Mouse (Mus musculus): ENCODE data around the gene Flt3.
A peak's percentile ranks its signal among the peaks of the same experiment; 100 is the strongest.

Flt3 gene

DNA sequence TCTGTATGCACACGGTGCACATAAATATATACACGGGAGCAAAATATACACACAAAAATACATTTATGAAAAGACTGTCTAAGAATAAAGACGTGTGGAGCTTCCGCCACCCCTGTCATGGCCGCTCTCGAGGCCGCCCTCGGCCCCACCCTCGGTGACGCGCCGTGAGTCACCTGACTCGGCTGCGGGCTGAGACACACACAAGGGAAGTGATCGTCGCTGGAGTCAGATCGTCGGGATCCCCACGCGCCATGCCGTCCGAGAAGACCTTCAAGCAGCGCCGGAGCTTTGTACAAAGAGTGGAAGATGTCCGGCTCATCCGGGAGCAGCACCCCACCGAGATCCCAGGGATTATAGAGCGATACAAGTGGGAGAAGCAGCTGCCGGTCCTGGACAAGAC, 8.4 kb upstream of the Flt3 start:
- DNase-seq = peak; percentile 22

DNA sequence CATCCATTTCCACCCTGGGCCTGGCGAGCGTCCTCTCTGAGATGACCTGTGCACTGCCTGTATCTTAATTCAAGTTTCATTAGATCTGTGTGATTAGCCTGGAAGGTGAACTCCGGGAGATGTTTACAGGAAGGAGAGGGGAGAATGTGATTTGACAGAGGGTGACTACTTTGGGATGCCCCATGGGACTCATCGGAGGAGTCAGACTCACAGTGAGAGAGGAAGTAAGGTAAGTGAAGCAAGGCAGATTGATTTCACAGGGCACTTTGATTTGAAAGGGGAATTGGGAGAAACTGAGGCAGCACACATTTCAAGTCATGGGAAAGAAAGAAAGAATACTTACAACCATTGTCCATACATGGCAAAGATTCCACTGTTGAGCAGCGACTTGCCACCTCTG, 5.8 kb upstream of the Flt3 start:
- DNase-seq = no peak

DNA sequence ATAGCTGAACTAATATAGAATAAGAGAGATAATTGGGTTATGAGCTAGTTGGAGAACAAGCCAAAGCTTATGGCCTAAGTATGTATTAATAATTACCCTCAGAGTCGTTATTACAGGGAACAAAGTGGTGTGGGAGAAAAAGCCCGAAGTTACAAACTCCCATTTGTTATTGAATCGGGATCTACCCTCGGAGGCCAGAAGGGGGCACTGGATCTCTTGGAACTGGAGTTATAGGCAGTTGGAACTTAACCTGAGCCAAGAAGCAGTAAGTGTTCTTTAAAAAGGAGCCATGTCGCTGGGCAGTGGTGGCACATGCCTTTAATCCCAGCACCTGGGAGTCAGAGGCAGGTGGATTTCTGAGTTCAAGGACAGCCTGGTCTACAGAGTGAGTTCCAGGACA, 2.2 kb upstream of the Flt3 start:
- DNase-seq = peak; percentile 60

DNA sequence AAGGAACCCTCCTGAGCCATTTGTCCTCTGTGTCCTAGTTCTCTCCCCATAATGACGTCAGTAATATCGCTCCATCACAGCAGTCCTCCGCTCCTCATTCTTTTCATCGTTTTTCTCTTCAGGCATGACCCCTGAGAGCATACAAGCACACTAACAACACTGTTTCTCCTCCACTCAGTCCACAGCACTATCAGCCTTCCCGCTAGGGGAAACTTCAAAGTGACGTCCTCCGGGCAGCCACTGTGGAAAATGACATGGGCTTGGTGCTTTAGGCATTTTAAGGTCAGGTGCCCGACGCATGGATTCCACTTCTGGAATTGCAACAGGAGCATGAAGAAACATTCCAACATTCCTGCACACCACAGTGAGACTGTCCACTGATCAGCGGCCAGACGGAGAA, 735 bp upstream of the Flt3 start:
- DNase-seq = no peak

DNA sequence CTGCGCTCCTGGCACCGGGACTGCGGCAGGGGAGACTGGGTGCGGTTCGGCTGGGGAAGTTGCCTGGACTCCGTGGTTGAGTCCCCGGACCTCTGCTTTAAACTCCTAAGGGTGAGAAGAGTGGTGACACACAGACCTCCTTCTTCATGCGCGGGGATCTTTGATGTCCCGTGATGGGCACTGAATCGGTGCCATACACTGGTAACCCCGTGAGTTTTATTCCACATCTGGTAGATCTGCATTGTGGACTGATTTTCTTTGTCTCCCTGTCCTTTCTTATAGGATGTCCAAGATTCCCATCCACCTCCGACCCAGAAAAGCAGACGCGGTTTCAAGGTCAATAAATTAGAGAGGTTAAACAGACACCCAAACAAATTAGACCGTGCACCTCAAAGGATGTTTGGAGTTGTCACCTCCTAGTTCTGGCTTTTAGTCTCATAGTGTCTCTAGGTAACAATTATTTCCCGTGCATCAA, 253 bp upstream of the Flt3 start:
- no peak for DNase-seq

GRCm38 (mm10) chr5:147395050-147395449, 5.2 kb downstream of the Flt3 start:
- no peak for DNase-seq

- DNase-seq = no peak
Observed at GRCm38 (mm10) chr5:147392667-147393213, 7.5 kb downstream of the Flt3 start.

DNA sequence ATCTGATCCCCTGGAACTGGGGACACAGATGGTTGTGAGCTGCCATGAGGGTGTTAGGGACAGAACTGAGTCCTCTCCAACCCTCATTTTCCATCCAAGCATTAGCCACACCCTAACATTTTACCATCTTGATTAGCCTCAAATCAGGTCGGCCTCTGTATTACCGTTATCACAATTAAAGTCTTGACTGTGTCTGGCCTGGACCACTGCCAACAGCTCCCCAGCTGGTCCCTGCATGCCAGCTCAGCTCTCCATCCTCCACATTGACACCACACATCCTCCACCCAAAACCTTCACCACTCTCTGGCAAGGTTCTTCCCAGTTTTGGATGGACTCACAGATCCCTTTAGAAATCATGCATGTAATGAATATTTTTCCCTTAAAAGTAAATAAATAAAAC, 9.5 kb downstream of the Flt3 start:
- no peak for DNase-seq

DNA sequence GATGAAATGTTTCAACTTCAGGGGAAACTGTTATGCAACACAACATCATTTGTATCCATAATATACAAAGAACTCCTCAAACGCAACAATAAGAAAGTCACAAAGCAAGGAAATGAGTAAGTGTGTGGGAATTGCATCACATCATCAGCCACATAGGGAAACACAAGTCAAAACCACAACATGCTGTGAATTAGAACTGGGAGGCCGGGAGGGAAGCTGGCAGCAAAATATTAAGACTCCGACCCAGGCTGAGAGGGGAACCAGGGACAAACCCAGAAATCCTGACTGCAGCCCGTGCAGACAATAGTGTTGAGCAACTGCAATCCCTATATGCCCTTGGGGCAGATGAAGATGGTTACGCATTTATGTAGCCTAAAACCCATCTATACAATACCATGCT, 11.2 kb downstream of the Flt3 start:
- no peak for DNase-seq

GRCm38 (mm10) chr5:147388376-147389008, 11.8 kb downstream of the Flt3 start:
- no peak for DNase-seq

- DNase-seq = no peak
Observed at GRCm38 (mm10) chr5:147386865-147387264, 13.4 kb downstream of the Flt3 start.

- peak; percentile 21 for DNase-seq
Observed at GRCm38 (mm10) chr5:147381396-147381795, 18.9 kb downstream of the Flt3 start.

DNA sequence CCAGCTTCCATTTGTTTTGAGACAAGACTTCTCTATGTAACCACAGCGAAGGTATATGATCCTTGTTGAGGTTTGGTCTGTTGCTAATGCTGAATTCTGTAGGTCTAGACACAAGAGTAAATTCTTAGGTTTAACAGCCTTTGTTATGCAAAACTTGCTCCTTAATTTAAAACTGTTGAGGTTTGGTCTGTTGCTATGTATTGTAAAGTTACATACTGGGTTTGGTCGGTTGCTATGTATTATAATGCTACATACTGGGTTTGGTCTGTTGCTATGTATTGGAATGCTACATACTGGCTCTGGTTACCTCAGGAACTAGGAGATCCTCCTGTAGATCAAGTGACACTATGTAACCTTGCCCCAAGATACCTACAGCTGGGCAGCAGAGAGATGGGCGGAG, 20.8 kb downstream of the Flt3 start:
- DNase-seq = no peak

- DNase-seq = no peak
Observed at GRCm38 (mm10) chr5:147370276-147370675, 30.0 kb downstream of the Flt3 start.

DNA sequence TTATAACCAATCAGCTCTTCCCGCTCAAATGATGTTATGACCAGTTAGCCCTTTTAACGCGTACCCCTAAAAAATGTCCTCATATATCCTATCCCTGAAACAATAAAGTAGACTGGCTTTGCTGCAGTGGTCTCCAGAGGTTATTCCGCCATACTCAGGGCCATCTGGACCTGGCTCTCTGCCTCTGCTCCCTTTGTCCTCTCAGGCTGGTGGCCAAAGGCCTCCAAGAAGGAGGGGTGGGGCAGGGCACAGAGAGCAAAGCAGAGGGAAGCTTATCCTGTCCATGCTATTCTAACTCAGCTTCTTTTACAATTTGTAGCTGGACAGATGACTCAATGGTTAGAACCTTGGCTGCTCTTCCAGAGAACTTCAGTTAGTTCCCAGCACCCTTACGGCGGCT, 32.1 kb downstream of the Flt3 start:
- DNase-seq = no peak

GRCm38 (mm10) chr5:147365995-147366765, 34.1 kb downstream of the Flt3 start:
- DNase-seq = no peak

- no peak for DNase-seq
Observed at GRCm38 (mm10) chr5:147363054-147363453, 37.2 kb downstream of the Flt3 start.

GRCm38 (mm10) chr5:147358481-147358880, 41.8 kb downstream of the Flt3 start:
- no peak for DNase-seq

- DNase-seq = peak; percentile 32
Observed at GRCm38 (mm10) chr5:147357536-147357935, 42.8 kb downstream of the Flt3 start.

GRCm38 (mm10) chr5:147356260-147357055, 43.8 kb downstream of the Flt3 start:
- DNase-seq = no peak

GRCm38 (mm10) chr5:147355788-147356187, 44.5 kb downstream of the Flt3 start:
- DNase-seq = no peak

DNA sequence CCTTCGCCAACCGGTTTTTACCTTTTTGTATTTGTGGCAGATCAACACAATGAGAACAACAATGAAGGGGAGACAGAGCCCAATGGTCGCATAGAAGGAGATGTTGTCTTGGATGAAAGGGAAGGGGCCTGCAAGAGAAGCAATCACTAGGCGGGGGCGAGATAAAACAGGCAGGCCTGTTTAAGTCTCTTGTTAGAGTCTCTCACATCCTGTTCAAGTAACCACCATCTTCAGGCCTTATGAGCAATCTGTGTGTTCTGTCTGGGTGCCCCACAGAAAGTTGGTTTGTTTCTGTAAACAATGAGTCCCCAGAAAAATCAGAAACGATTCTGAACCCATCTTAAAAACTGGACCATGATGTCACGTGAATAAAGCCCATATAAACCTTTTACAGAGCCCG, 45.3 kb downstream of the Flt3 start:
- DNase-seq = no peak

GRCm38 (mm10) chr5:147354161-147354780, 46.0 kb downstream of the Flt3 start:
- DNase-seq = peak; percentile 35

All from right cerebral cortex, postnatal 14 days (tissue).